Mouse (Mus musculus) urinary bladder, adult 18-20 months (tissue): ENCODE measurements at regions not wholly inside any gene's neighbourhood (a gene's known extent, or its start where the extent isn't known, plus 50 kb on each side); places are given as distances from the start of the nearest gene placed in this dataset.

ENCODE experiments used
- DNase-seq, 2 experiments: peaks; one replicate each; pipeline ENCODE4 v3.0.0; 2022; ENCODE audit warnings: low spot score in 2 of 2, mixed read lengths in 2 of 2

- no peak for DNase-seq
Observed at GRCm38 (mm10) chr19:23089081-23089480, 51.9 kb upstream of the Klf9 start.

- DNase-seq: no peak
Observed at GRCm38 (mm10) chr19:23089761-23090514, 51.1 kb upstream of the Klf9 start.
